8 mouse cellular contexts compared by ENCODE assay signal in the genomic region with DNA sequence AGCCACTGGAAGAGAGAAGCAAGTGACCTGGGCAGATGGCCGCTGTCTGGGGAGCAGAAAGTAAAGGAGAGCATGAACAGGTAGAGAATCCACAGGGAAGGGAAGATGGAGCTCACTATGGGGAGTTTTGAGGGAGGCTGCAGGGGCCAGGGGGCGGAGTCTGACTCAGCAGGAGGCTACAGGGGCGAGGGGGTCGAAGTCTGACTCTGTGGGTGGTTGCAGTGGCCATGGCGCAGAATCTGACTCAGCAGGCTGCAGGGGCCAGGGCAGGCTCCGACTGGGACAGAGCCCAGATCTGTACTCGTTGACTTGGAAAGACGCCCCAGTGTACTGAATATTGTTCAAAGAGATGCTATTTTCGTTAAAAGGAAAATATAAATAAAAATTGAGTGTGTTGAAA. TPM values are rescaled to one million over a fixed set of nuclear protein-coding genes. Genes with fewer than 3 reads are reported as not detected.
DNase-seq lines count a peak whose midpoint lies in the region; ATAC-seq and TF ChIP-seq lines count a peak whose summit lies in the region.

No protein-coding gene starts in this region.

- peak; percentile 63 for DNase-seq in adrenal gland, postnatal 10 days
- DNase-seq in gastrocnemius, adult 2 months: peak; percentile 49
- no peak for DNase-seq in hindbrain, postnatal 0 days (ENCODE audit: low spot score)
- DNase-seq in lung, postnatal 10 days: peak; percentile 58
- DNase-seq in thymus, postnatal 14 days: no peak
- no peak for DNase-seq in frontal cortex, postnatal 25 days (ENCODE audit: low spot score in 2 of 2)

- H3K27me3 ChIP-seq in forebrain, embryonic 12.5 days: peaks cover 10% of the 10 kb centered on the region
- H3K27me3 ChIP-seq in forebrain, embryonic 15.5 days: no peaks in the 10 kb centered on the region
- H3K27me3 ChIP-seq in hindbrain, postnatal 0 days (ENCODE audit: insufficient read depth, low read length): no peaks in the 10 kb centered on the region

- H3K27ac ChIP-seq in forebrain, embryonic 12.5 days: no peak overlapping the region
- no peak overlapping the region for H3K27ac ChIP-seq in forebrain, embryonic 15.5 days (replicated peaks)
- H3K27ac ChIP-seq in gastrocnemius, adult 2 months: no peak overlapping the region
- no peak overlapping the region for H3K27ac ChIP-seq in hindbrain, postnatal 0 days

- H3K9me3 ChIP-seq in forebrain, embryonic 12.5 days: no peaks in the 10 kb centered on the region
- no peaks in the 10 kb centered on the region; the same call in 1 of the 2 replicates for H3K9me3 ChIP-seq in forebrain, embryonic 15.5 days
- no peaks in the 10 kb centered on the region for H3K9me3 ChIP-seq in hindbrain, postnatal 0 days (ENCODE audit: low read length)

- peak overlapping the region; percentile 15; the same call in 1 of the 2 replicates for H3K4me2 ChIP-seq in forebrain, embryonic 12.5 days
- no peak overlapping the region for H3K4me2 ChIP-seq in forebrain, embryonic 15.5 days (replicated peaks)
- H3K4me2 ChIP-seq in hindbrain, postnatal 0 days (ENCODE audit: low read depth, low read length): 0 out of 2 replicates have a peak overlapping the region, but pooled peaks have one; percentile 16

- no peaks in the 10 kb centered on the region for H3K36me3 ChIP-seq in forebrain, embryonic 12.5 days (replicated peaks)
- H3K36me3 ChIP-seq in forebrain, embryonic 15.5 days: no peaks in the 10 kb centered on the region
- no peaks in the 10 kb centered on the region for H3K36me3 ChIP-seq in hindbrain, postnatal 0 days (ENCODE audit: insufficient read depth, low read length)

- no peak for TF ChIP-seq CTCF in gastrocnemius, adult 2 months (IDR thresholded peaks at IDR 0.05)
- TF ChIP-seq CTCF in hindbrain, postnatal 0 days (IDR thresholded peaks at IDR 0.05; ENCODE audit: low read depth): no peak

- H3K4me1 ChIP-seq in forebrain, embryonic 12.5 days: peaks cover 9% of the 10 kb centered on the region
- H3K4me1 ChIP-seq in forebrain, embryonic 15.5 days: peaks cover 6% of the 10 kb centered on the region; the same call in 1 of the 2 replicates
- H3K4me1 ChIP-seq in hindbrain, postnatal 0 days (ENCODE audit: insufficient read depth, low read length): peaks cover 5% of the 10 kb centered on the region; the same call in 1 of the 2 replicates

- no peak for ATAC-seq in forebrain, embryonic 12.5 days (ENCODE audit: low FRiP score)
- no peak for ATAC-seq in forebrain, embryonic 15.5 days (replicated peaks)
- ATAC-seq in hindbrain, postnatal 0 days: no peak

- no peak overlapping the region for H3K4me3 ChIP-seq in forebrain, embryonic 12.5 days (replicated peaks)
- no peak overlapping the region for H3K4me3 ChIP-seq in forebrain, embryonic 15.5 days
- peak overlapping the region; percentile 40 for H3K4me3 ChIP-seq in gastrocnemius, adult 2 months
- no peak overlapping the region for H3K4me3 ChIP-seq in hindbrain, postnatal 0 days (ENCODE audit: low read length)

- intact Hi-C loops in gastrocnemius, adult 2 months (cut with DNase I): no loop called here

- 15% methylated on average over 9 of the region's 9 CpGs for WGBS in forebrain, embryonic 12.5 days
- 20% methylated on average over 9 of the region's 9 CpGs for WGBS in forebrain, embryonic 15.5 days
- 19% methylated on average over 8 of the region's 9 CpGs for WGBS in hindbrain, postnatal 0 days

- no peak overlapping the region for H3K9ac ChIP-seq in forebrain, embryonic 12.5 days
- no peak overlapping the region for H3K9ac ChIP-seq in forebrain, embryonic 15.5 days (replicated peaks)
- H3K9ac ChIP-seq in hindbrain, postnatal 0 days (replicated peaks; ENCODE audit: low read length): no peak overlapping the region

RNA-seq across cellular contexts. Expression of a gene that starts 8.9 kb away (rescaled TPM):
- 2.2 and 2.8 TPM in 2 replicates for polyA plus RNA-seq in forebrain, embryonic 12.5 days (2016; fragmentation: Nextera tagmentation; extraction: Ambion mirVana)
- 3.5 and 4.3 TPM in 2 replicates for polyA plus RNA-seq in forebrain, embryonic 15.5 days (2015; fragmentation: Nextera tagmentation; extraction: Ambion mirVana)
- total RNA-seq in adrenal gland, postnatal 10 days (2021): under 1 TPM; 0.82 to 0.84 TPM
- not detected for total RNA-seq in gastrocnemius, adult 2 months (2021)
- 0.83 and 2.2 TPM in 2 replicates for total RNA-seq in hindbrain, postnatal 0 days (2014; rRNA removed)
- polyA plus RNA-seq in hindbrain, postnatal 0 days (2015; fragmentation: Nextera tagmentation; extraction: Ambion mirVana): 0.80 and 0.83 TPM in 2 replicates

Comparison
In these comparisons a context has a peak if more than half of its experiments do, and no peak if none do; other contexts are left out.
1. DNase-seq: peak in adrenal gland, postnatal 10 days (single experiment), gastrocnemius, adult 2 months (single experiment) and lung, postnatal 10 days (single experiment); none in hindbrain, postnatal 0 days (single experiment), thymus, postnatal 14 days (single experiment) and frontal cortex, postnatal 25 days (0 of 2).